Mouse (Mus musculus): ENCODE results near the gene Nsun6. TPM values are rescaled to one million over a fixed set of nuclear protein-coding genes. Genes with fewer than 3 reads are reported as not detected.

Nsun6 gene
- polyA plus RNA-seq (2016; fragmentation: Nextera tagmentation; extraction: Ambion mirVana) = 10.6 and 10.7 TPM in 2 replicates

- peak; percentile 99 for DNase-seq (ENCODE audit: low spot score)
- Histone ChIP-seq H3K27me3 (replicated peaks; ENCODE audit: low read depth, poor library complexity, severe bottlenecking) (no peaks in the 10 kb centered on the region), H3K36me3 (replicated peaks) (peaks cover 28% of the 10 kb centered on the region), H3K4me1 (peaks cover 21% of the 10 kb centered on the region), H3K4me3 (peak within 1 kb of the TSS; percentile 87), H3K9me3 (no peaks in the 10 kb centered on the region), H3K27ac (replicated peaks) (peak within 1 kb of the TSS; percentile 99)
- WGBS = under 1% methylated on average over 75 of the region's 75 CpGs
Measured at GRCm38 (mm10) chr2:15054945-15055637, at the start of gene Nsun6. Nsun6 (minus strand) TSS chr2:15055069.

- Histone ChIP-seq H3K4me1 (peaks cover 13% of the 10 kb centered on the region), H3K9me3 (no peaks in the 10 kb centered on the region), H3K27me3 (replicated peaks; ENCODE audit: low read depth, poor library complexity, severe bottlenecking) (no peaks in the 10 kb centered on the region), H3K4me3 (no peak overlapping the region), H3K27ac (replicated peaks) (no peak overlapping the region), H3K36me3 (replicated peaks) (no peaks in the 10 kb centered on the region)
- no peak for DNase-seq (ENCODE audit: low spot score)
- WGBS = 59% methylated on average over 1 of the region's 1 CpGs
Measured at GRCm38 (mm10) chr2:15104386-15104785, 49.5 kb upstream of the Nsun6 start.

- no peaks in the 10 kb centered on the region for H3K4me1 ChIP-seq
- WGBS = 63% methylated on average over 3 of the region's 3 CpGs
Measured at GRCm38 (mm10) chr2:15096514-15097090, 41.7 kb upstream of the Nsun6 start.

GRCm38 (mm10) chr2:15087308-15087707, 32.4 kb upstream of the Nsun6 start:
- WGBS = 91% methylated on average over 1 of the region's 1 CpGs
- no peak for DNase-seq (ENCODE audit: low spot score)

More at GRCm38 (mm10) chr2:15096514-15097090, 41.7 kb upstream of the Nsun6 start:
- H3K27ac ChIP-seq (replicated peaks) = no peak overlapping the region
- H3K9me3 ChIP-seq = no peaks in the 10 kb centered on the region
- H3K4me3 ChIP-seq = no peak overlapping the region
- no peak for DNase-seq (ENCODE audit: low spot score)
- H3K27me3 ChIP-seq (replicated peaks; ENCODE audit: low read depth, poor library complexity, severe bottlenecking) = no peaks in the 10 kb centered on the region
- H3K36me3 ChIP-seq (replicated peaks) = no peaks in the 10 kb centered on the region

GRCm38 (mm10) chr2:15083702-15084101, 28.8 kb upstream of the Nsun6 start:
- Histone ChIP-seq H3K36me3 (replicated peaks) (peaks cover 62% of the 10 kb centered on the region), H3K4me3 (no peak overlapping the region), H3K27me3 (replicated peaks; ENCODE audit: low read depth, poor library complexity, severe bottlenecking) (no peaks in the 10 kb centered on the region), H3K4me1 (no peaks in the 10 kb centered on the region), H3K27ac (replicated peaks) (no peak overlapping the region), H3K9me3 (peaks cover 5% of the 10 kb centered on the region)
- DNase-seq (ENCODE audit: low spot score) = no peak
- 99% methylated on average over 2 of the region's 2 CpGs for WGBS

More at GRCm38 (mm10) chr2:15087308-15087707, 32.4 kb upstream of the Nsun6 start:
- Histone ChIP-seq H3K27ac (replicated peaks) (no peak overlapping the region), H3K9me3 (peaks cover 5% of the 10 kb centered on the region), H3K27me3 (replicated peaks; ENCODE audit: low read depth, poor library complexity, severe bottlenecking) (no peaks in the 10 kb centered on the region), H3K4me3 (no peak overlapping the region), H3K36me3 (replicated peaks) (peaks cover 26% of the 10 kb centered on the region), H3K4me1 (no peaks in the 10 kb centered on the region)

- no peak for DNase-seq (ENCODE audit: low spot score)
- Histone ChIP-seq H3K27ac (replicated peaks) (no peak overlapping the region), H3K4me3 (no peak overlapping the region), H3K9me3 (no peaks in the 10 kb centered on the region), H3K4me1 (peaks cover 6% of the 10 kb centered on the region), H3K36me3 (replicated peaks) (peaks cover 82% of the 10 kb centered on the region), H3K27me3 (replicated peaks; ENCODE audit: low read depth, poor library complexity, severe bottlenecking) (no peaks in the 10 kb centered on the region)
- 86% methylated on average over 5 of the region's 5 CpGs for WGBS
Measured at GRCm38 (mm10) chr2:15067091-15067490, 12.2 kb upstream of the Nsun6 start.

- no peak overlapping the region for H3K4me3 ChIP-seq
- WGBS = 89% methylated on average over 2 of the region's 2 CpGs
- no peaks in the 10 kb centered on the region for H3K27me3 ChIP-seq (replicated peaks; ENCODE audit: low read depth, poor library complexity, severe bottlenecking)
- peaks cover 6% of the 10 kb centered on the region for H3K4me1 ChIP-seq
- peaks cover 74% of the 10 kb centered on the region for H3K36me3 ChIP-seq (replicated peaks)
- H3K9me3 ChIP-seq = no peaks in the 10 kb centered on the region
- H3K27ac ChIP-seq (replicated peaks) = no peak overlapping the region
- no peak for DNase-seq (ENCODE audit: low spot score)
Measured at GRCm38 (mm10) chr2:15065447-15065846, 10.6 kb upstream of the Nsun6 start.

GRCm38 (mm10) chr2:15064380-15065269, 9.8 kb upstream of the Nsun6 start:
- Histone ChIP-seq H3K4me1 (peaks cover 6% of the 10 kb centered on the region), H3K27me3 (replicated peaks; ENCODE audit: low read depth, poor library complexity, severe bottlenecking) (no peaks in the 10 kb centered on the region), H3K36me3 (replicated peaks) (peaks cover 70% of the 10 kb centered on the region), H3K9me3 (no peaks in the 10 kb centered on the region), H3K27ac (replicated peaks) (no peak overlapping the region), H3K4me3 (no peak overlapping the region)
- WGBS = 71% methylated on average over 7 of the region's 7 CpGs
- no peak for DNase-seq (ENCODE audit: low spot score)

GRCm38 (mm10) chr2:15063815-15064214, 8.9 kb upstream of the Nsun6 start:
- no peak overlapping the region for H3K4me3 ChIP-seq
- H3K4me1 ChIP-seq = peaks cover 6% of the 10 kb centered on the region
- no peaks in the 10 kb centered on the region for H3K27me3 ChIP-seq (replicated peaks; ENCODE audit: low read depth, poor library complexity, severe bottlenecking)
- no peak overlapping the region for H3K27ac ChIP-seq (replicated peaks)
- peaks cover 69% of the 10 kb centered on the region for H3K36me3 ChIP-seq (replicated peaks)
- 53% methylated on average over 1 of the region's 1 CpGs for WGBS
- DNase-seq (ENCODE audit: low spot score) = no peak
- no peaks in the 10 kb centered on the region for H3K9me3 ChIP-seq

GRCm38 (mm10) chr2:15060856-15061255, 6.0 kb upstream of the Nsun6 start:
- WGBS = 88% methylated on average over 3 of the region's 3 CpGs
- no peak overlapping the region for H3K4me3 ChIP-seq
- H3K9me3 ChIP-seq = no peaks in the 10 kb centered on the region
- DNase-seq (ENCODE audit: low spot score) = no peak
- H3K27ac ChIP-seq (replicated peaks) = no peak overlapping the region
- peaks cover 63% of the 10 kb centered on the region for H3K36me3 ChIP-seq (replicated peaks)
- H3K4me1 ChIP-seq = peaks cover 22% of the 10 kb centered on the region
- H3K27me3 ChIP-seq (replicated peaks; ENCODE audit: low read depth, poor library complexity, severe bottlenecking) = no peaks in the 10 kb centered on the region

GRCm38 (mm10) chr2:15058227-15058626, 3.4 kb upstream of the Nsun6 start:
- H3K27me3 ChIP-seq (replicated peaks; ENCODE audit: low read depth, poor library complexity, severe bottlenecking) = no peaks in the 10 kb centered on the region
- H3K9me3 ChIP-seq = no peaks in the 10 kb centered on the region
- peaks cover 47% of the 10 kb centered on the region for H3K36me3 ChIP-seq (replicated peaks)
- 88% methylated on average over 5 of the region's 5 CpGs for WGBS
- peaks cover 26% of the 10 kb centered on the region for H3K4me1 ChIP-seq
- H3K27ac ChIP-seq (replicated peaks) = no peak overlapping the region
- no peak overlapping the region for H3K4me3 ChIP-seq
- DNase-seq (ENCODE audit: low spot score) = no peak

- Histone ChIP-seq H3K9me3 (no peaks in the 10 kb centered on the region), H3K4me1 (peaks cover 21% of the 10 kb centered on the region), H3K4me3 (peak overlapping the region; percentile 87), H3K27ac (replicated peaks) (peak overlapping the region; percentile 99), H3K36me3 (replicated peaks) (peaks cover 33% of the 10 kb centered on the region), H3K27me3 (replicated peaks; ENCODE audit: low read depth, poor library complexity, severe bottlenecking) (no peaks in the 10 kb centered on the region)
- WGBS = 2% methylated on average over 15 of the region's 15 CpGs
- DNase-seq (ENCODE audit: low spot score) = no peak
Measured at GRCm38 (mm10) chr2:15055741-15056151, 877 bp upstream of the Nsun6 start.

Measured in embryonic facial prominence, embryonic 10.5 days (tissue).